Mouse (Mus musculus) skeletal muscle tissue, adult 2 months (tissue): ENCODE measurements around the gene Ccdc50.

Source experiments
- DNase-seq: peaks from one replicate; pipeline ENCODE4 v3.0.0-alpha.2; 2012; ENCODE audit warnings: low read depth, low spot score

Ccdc50 gene

GRCm38 (mm10) chr16:27395251-27396037, 6.8 kb downstream of the Ccdc50 start:
- peak; percentile 52 for DNase-seq

GRCm38 (mm10) chr16:27396951-27397350, 8.3 kb downstream of the Ccdc50 start:
- DNase-seq = no peak

- DNase-seq = no peak
These were observed 10.5 kb downstream of the Ccdc50 start for GRCm38 (mm10) chr16:27399026-27399718.

GRCm38 (mm10) chr16:27399719-27400253, 11.1 kb downstream of the Ccdc50 start:
- DNase-seq = no peak

GRCm38 (mm10) chr16:27401579-27401978, 12.9 kb downstream of the Ccdc50 start:
- no peak for DNase-seq

- DNase-seq = no peak
These were observed 15.4 kb downstream of the Ccdc50 start for GRCm38 (mm10) chr16:27404107-27404506.

- DNase-seq = peak; percentile 78
These were observed 28.4 kb downstream of the Ccdc50 start for GRCm38 (mm10) chr16:27416937-27417584.

GRCm38 (mm10) chr16:27417632-27418031, 29.0 kb downstream of the Ccdc50 start:
- DNase-seq = peak; percentile 21

- DNase-seq = no peak
These were observed 32.3 kb downstream of the Ccdc50 start for GRCm38 (mm10) chr16:27420982-27421381.

GRCm38 (mm10) chr16:27435034-27435433, 46.4 kb downstream of the Ccdc50 start:
- no peak for DNase-seq

GRCm38 (mm10) chr16:27443941-27444340, 55.3 kb downstream of the Ccdc50 start:
- peak; percentile 17 for DNase-seq

- DNase-seq = no peak
These were observed 60.7 kb downstream of the Ccdc50 start for GRCm38 (mm10) chr16:27449360-27449759.

- no peak for DNase-seq
These were observed 62.0 kb downstream of the Ccdc50 start for GRCm38 (mm10) chr16:27450655-27451054.

GRCm38 (mm10) chr16:27453396-27453795, 64.7 kb downstream of the Ccdc50 start:
- DNase-seq = peak; percentile 10

GRCm38 (mm10) chr16:27453823-27454222, 65.2 kb downstream of the Ccdc50 start:
- no peak for DNase-seq

- DNase-seq = peak; percentile 44
These were observed 68.6 kb downstream of the Ccdc50 start for GRCm38 (mm10) chr16:27457273-27457672.

GRCm38 (mm10) chr16:27468731-27469130, 80.1 kb downstream of the Ccdc50 start:
- peak; percentile 16 for DNase-seq

GRCm38 (mm10) chr16:27471389-27471788, 82.7 kb downstream of the Ccdc50 start:
- no peak for DNase-seq

GRCm38 (mm10) chr16:27483834-27484233, 95.2 kb downstream of the Ccdc50 start:
- DNase-seq = no peak
